Mouse (Mus musculus) naive thymus-derived CD4-positive, alpha-beta T cell, adult 2 months (primary cell): ENCODE measurements at regions not wholly inside any gene's neighbourhood (a gene's known extent, or its start where the extent isn't known, plus 50 kb on each side); places are given as distances from the start of the nearest gene placed in this dataset.

Experiments
- DNase-seq: peaks from one replicate; pipeline ENCODE4 v3.0.0-alpha.2; 2011; ENCODE audit warnings: low read depth

- DNase-seq: no peak
Observed at GRCm38 (mm10) chr3:148659024-148659423, 331.3 kb downstream of the Adgrl2 start.

GRCm38 (mm10) chr3:148658368-148658767, 332.0 kb downstream of the Adgrl2 start:
- no peak for DNase-seq

- no peak for DNase-seq
Observed at GRCm38 (mm10) chr3:148656187-148656586, 334.2 kb downstream of the Adgrl2 start.

- DNase-seq: no peak
Observed at GRCm38 (mm10) chr3:148650241-148650640, 340.1 kb downstream of the Adgrl2 start.

GRCm38 (mm10) chr3:148644924-148645323, 345.4 kb downstream of the Adgrl2 start:
- no peak for DNase-seq

- no peak for DNase-seq
Observed at GRCm38 (mm10) chr3:148641581-148641980, 348.8 kb downstream of the Adgrl2 start.

GRCm38 (mm10) chr3:148640680-148641101, 349.7 kb downstream of the Adgrl2 start:
- DNase-seq: no peak

- DNase-seq: no peak
Observed at GRCm38 (mm10) chr3:148635101-148635500, 355.3 kb downstream of the Adgrl2 start.

- DNase-seq: no peak
Observed at GRCm38 (mm10) chr3:148634352-148634751, 356.0 kb downstream of the Adgrl2 start.

- DNase-seq: no peak
Observed at GRCm38 (mm10) chr3:148633291-148633690, 357.1 kb downstream of the Adgrl2 start.

GRCm38 (mm10) chr3:148632449-148632848, 357.9 kb downstream of the Adgrl2 start:
- DNase-seq: no peak

GRCm38 (mm10) chr3:148631415-148632192, 358.8 kb downstream of the Adgrl2 start:
- no peak for DNase-seq

- no peak for DNase-seq
Observed at GRCm38 (mm10) chr3:148630865-148631264, 359.5 kb downstream of the Adgrl2 start.

GRCm38 (mm10) chr3:148614971-148615671, 375.2 kb downstream of the Adgrl2 start:
- DNase-seq: no peak

GRCm38 (mm10) chr3:148613443-148613842, 376.9 kb downstream of the Adgrl2 start:
- no peak for DNase-seq

- DNase-seq: no peak
Observed at GRCm38 (mm10) chr3:148603276-148603675, 387.1 kb downstream of the Adgrl2 start.

- DNase-seq: no peak
Observed at GRCm38 (mm10) chr3:148602730-148603255, 387.6 kb downstream of the Adgrl2 start.

GRCm38 (mm10) chr3:148595561-148595960, 394.8 kb downstream of the Adgrl2 start:
- no peak for DNase-seq

GRCm38 (mm10) chr3:148589556-148589955, 400.8 kb downstream of the Adgrl2 start:
- no peak for DNase-seq

- DNase-seq: no peak
Observed at GRCm38 (mm10) chr3:148575735-148576134, 414.6 kb downstream of the Adgrl2 start.

GRCm38 (mm10) chr3:148572493-148572892, 417.9 kb downstream of the Adgrl2 start:
- no peak for DNase-seq

- no peak for DNase-seq
Observed at GRCm38 (mm10) chr3:148564716-148565115, 425.6 kb downstream of the Adgrl2 start.

- DNase-seq: no peak
Observed at GRCm38 (mm10) chr3:148561211-148561610, 429.1 kb downstream of the Adgrl2 start.
